Mouse (Mus musculus): ENCODE measurements around the gene Cdc42bpa. TPM values are rescaled to one million over a fixed set of nuclear protein-coding genes. Genes with fewer than 3 reads are reported as not detected.
A peak's percentile ranks its signal among the peaks of the same experiment; 100 is the strongest.

The Cdc42bpa gene
- total RNA-seq, 2 experiments from 2014 or later: 19.1 to 25.7 TPM

DNA sequence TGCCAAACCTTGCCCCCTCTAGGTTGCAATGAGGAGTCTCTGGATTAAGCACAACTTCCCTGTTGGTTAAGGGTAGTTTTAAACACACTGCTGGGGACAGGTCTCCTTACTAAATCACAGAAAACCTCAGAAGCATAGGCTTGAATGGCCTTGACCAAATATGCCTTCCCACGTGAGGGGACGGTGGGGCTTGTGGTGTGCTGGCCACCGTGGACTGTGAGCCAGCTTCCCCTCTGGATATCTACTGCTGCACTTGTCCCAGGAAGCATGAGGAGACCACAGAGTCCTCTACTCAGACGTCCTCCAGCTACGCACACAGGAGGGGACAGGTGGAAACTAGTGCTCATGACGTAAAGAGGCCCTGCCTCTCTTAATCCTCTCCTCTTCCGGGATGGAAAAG, 202.7 kb downstream of the Cdc42bpa start:
- no peak for DNase-seq (ENCODE audit: low spot score)

GRCm38 (mm10) chr1:180166533-180166932, 206.3 kb downstream of the Cdc42bpa start:
- DNase-seq (ENCODE audit: low spot score): no peak

GRCm38 (mm10) chr1:180168294-180168693, 208.0 kb downstream of the Cdc42bpa start:
- DNase-seq (ENCODE audit: low spot score): no peak

DNA sequence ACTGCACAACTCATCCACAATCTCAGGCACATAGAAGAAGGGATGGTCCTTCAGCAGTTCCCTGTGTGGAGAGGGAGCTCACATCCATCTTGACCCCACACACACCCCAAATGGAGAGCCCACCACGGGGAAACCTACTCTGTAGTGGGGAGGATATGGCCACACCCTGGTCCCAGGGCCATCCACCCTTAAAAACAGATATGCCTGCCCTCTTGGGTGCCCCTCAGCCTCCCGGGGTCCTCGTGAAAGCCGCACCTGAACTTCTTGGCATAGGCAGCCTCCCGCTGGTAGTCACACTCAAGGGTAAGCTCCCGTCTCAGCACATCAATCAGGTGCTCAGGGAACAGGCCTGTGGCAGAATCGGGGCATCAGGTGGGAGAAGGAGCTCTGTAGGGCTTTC, 208.9 kb downstream of the Cdc42bpa start:
- DNase-seq (ENCODE audit: low spot score): no peak

- DNase-seq (ENCODE audit: low spot score): no peak
Measured at GRCm38 (mm10) chr1:180170071-180170470, 209.8 kb downstream of the Cdc42bpa start.

GRCm38 (mm10) chr1:180171883-180172282, 211.6 kb downstream of the Cdc42bpa start:
- no peak for DNase-seq (ENCODE audit: low spot score)

DNA sequence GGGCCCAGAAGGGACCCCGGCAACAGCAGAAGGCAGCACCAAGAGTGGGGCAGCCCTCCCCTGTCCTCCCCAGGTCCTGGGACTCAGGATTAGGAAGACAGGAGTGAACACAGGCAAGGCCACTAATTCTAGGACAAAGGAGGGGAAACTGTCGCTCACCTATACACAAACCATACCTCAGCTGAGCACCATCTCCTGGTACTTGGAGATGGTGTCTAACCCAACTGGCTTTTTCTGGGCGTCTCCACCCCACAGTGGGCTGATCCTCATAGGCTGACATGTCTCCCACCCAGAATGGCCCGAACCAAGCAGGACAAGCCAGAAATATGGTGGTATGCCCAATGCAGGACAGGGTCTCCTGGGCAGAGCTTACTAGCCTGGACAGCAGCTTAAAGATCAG, 212.3 kb downstream of the Cdc42bpa start:
- no peak for DNase-seq (ENCODE audit: low spot score)

- peak; percentile 61 for DNase-seq (ENCODE audit: low spot score)
Measured at GRCm38 (mm10) chr1:180173017-180173416, 212.7 kb downstream of the Cdc42bpa start.

DNA sequence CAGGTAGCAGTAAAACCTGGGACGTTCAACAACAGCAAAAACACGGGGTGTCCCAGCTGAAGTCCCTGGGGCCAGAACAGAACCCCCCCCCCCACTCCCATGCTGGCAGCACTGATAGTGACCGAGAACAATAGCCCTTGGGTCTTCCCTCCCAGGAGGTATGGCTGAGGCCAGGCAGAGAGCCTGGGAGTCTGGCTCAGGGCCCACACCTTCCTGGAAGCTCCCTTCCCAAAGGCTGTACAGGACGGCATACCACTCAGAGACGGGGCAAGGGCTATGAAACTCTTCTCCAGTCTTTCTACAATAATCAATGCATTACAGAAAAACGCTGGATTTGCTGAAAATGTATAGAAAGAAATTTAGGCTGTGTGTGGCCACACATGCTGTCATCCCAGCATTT, 214.4 kb downstream of the Cdc42bpa start:
- no peak for DNase-seq (ENCODE audit: low spot score)

DNA sequence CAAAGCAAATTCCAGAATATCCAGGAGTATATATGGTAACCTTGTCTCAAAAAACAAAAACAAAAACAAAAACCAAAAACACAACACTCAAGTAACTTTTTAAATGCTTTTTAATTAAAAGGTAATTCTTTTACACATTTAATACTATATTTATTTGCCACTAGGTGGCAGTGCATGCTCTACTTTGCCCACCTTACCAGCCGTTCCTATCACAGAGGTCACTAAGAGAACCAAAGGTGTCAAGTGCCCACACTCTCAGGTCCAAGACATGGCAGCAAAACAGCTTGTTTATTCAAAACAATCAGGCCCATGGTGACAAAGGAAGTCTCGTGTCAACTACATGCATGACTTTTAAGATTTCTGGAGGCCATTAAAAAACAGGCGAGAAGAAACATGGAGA, 214.9 kb downstream of the Cdc42bpa start:
- no peak for DNase-seq (ENCODE audit: low spot score)

GRCm38 (mm10) chr1:180175635-180176034, 215.4 kb downstream of the Cdc42bpa start:
- DNase-seq (ENCODE audit: low spot score): no peak

- DNase-seq (ENCODE audit: low spot score): no peak
Measured at GRCm38 (mm10) chr1:180176784-180177183, 216.5 kb downstream of the Cdc42bpa start.

GRCm38 (mm10) chr1:180178340-180178739, 218.1 kb downstream of the Cdc42bpa start:
- no peak for DNase-seq (ENCODE audit: low spot score)

- DNase-seq (ENCODE audit: low spot score): no peak
Measured at GRCm38 (mm10) chr1:180179100-180179499, 218.8 kb downstream of the Cdc42bpa start.

DNA sequence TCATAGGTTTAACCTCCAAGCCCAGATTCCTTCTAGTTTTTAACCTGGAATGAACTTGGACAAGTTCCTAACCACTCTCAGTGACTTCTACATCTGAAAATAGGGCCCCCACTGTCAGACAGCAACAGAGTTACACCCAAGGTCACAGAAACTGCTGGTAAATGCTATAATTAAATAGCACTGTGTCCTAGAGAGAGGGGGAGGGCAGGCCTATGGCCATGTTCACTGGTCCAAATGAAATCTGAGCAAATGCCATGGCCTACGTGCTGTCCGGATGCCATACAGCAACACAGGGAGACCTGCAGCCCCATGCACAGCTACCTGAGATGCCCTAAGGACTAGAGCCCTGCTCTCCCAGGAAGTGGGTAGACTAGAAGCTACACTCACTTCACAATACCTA, 219.6 kb downstream of the Cdc42bpa start:
- peak; percentile 75 for DNase-seq (ENCODE audit: low spot score)

DNA sequence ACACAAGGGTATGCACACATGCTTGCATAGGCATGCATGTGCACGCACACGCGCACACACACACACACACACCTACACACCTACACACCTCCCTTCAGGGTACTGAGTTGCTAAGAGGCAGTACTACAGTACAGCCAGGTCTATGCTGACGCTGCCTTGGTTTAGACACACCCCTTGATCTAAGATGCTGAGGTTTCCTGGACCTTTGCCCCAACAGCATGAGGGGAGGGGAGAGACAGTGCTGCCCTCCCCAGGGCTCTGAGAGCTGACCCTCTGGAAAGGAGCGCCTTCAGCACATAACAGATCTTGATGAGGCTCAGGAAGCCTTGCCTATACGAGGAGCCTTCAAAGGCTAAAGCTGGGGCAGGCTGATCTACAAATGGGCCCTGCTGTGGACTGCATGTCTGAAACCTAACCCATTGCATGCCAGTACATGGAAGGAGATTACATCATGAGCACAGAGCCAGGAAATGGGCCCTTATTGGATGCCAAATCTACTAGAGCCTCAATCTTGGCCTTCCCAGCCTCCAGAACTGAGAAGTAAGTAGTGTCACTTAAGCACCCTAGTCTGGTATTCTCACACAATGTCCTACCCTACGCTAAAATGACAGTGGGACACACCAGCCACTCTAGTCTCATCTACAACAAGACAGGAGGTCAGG, 221.2 kb downstream of the Cdc42bpa start:
- DNase-seq (ENCODE audit: low spot score): no peak

- DNase-seq (ENCODE audit: low spot score): no peak
Measured at GRCm38 (mm10) chr1:180181966-180182319, 221.7 kb downstream of the Cdc42bpa start.

DNA sequence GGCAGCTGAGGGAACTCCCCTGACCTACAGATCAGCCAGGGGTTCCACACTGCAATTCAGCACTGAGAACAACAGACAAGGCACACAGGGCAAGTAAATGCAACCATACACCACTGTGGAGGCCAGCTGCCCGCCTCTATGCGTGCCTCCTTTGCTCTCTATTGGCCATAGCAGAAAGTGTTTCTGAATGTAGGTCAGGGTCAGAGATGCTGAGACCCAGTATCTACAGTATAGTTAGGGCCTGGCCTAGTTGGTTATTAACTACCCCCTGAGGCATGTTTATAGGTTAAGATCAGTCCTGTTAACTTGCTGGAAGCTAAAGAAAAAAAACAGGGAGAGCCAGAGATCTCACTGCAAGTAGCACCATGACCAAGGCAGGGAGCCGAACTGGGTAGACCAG, 222.5 kb downstream of the Cdc42bpa start:
- DNase-seq (ENCODE audit: low spot score): no peak

GRCm38 (mm10) chr1:180183525-180184159, 223.4 kb downstream of the Cdc42bpa start:
- DNase-seq (ENCODE audit: low spot score): no peak

GRCm38 (mm10) chr1:180184768-180185167, 224.5 kb downstream of the Cdc42bpa start:
- no peak for DNase-seq (ENCODE audit: low spot score)

GRCm38 (mm10) chr1:180185877-180186276, 225.6 kb downstream of the Cdc42bpa start:
- no peak for DNase-seq (ENCODE audit: low spot score)

DNA sequence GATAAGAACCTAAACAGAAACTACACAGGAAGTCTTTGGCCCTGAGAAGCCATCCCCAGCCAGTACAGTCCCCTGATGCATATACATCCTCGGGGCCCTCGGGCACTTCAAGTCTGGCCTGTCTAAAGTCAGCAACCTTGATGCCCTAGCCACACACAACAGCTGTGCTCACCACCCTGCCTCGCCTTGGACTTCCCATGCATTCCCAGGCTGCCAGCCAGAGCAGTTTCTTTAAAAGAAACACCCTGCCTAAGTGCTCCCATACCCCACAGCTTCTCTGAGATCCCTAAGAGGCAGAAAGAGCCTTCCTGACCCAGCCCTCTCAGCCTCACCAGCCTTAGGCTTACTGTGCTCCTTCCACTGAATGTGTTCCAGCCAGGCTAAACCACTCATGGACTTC, 226.1 kb downstream of the Cdc42bpa start:
- no peak for DNase-seq (ENCODE audit: low spot score)

DNA sequence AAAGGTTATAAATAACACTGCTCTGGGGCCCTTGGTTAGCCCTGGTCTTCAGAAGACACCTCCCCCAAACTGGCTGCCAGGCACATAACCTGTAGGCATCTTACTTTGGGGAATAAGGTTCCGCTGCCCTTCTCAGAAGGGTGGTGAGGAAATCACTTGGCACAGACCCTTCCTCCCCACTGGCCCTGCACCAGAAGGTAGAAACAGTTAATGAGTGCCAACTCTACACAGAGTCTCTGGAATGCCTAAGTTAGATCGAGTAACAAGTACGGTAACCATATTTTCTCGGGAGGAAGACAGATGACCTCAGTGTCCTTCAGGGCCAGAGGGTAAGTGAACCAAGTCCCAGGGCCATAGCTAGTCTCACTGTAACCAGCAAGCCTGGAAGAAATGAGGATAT, 228.7 kb downstream of the Cdc42bpa start:
- DNase-seq (ENCODE audit: low spot score): peak; percentile 87

Measured in gastrocnemius, adult 18-20 months (tissue).